Mouse (Mus musculus): ENCODE data around the gene Map3k19.

GRCm38 (mm10) chr1:127816381-127816780, 38.5 kb downstream of the Map3k19 start:
- no peak for TF ChIP-seq ZC3H11A (IDR thresholded peaks at IDR 0.05; ENCODE audit: borderline replicate concordance, low read depth, low read length)
- no peak for TF ChIP-seq CHD2 (IDR thresholded peaks at IDR 0.05; ENCODE audit: low read depth, low read length)

All from ES-E14 (cell line).